Mouse (Mus musculus) hindbrain, embryonic 16.5 days (tissue): ENCODE results near the gene Csf3r. TPM values are rescaled to one million over a fixed set of nuclear protein-coding genes. Genes with fewer than 3 reads are reported as not detected.

Source experiments
- ATAC-seq: fragments of 200-750 bp; cut with Nextera tagmentation; 2 replicates; pipeline ENCODE4 v1.8.0; 2017; ENCODE audit warnings: moderate TSS enrichment, moderate library complexity
- H3K27ac ChIP-seq: fragments of 300-500 bp; sonication (generic); 2 replicates; pipeline ENCODE4 v1.5.1; 2014; ENCODE audit warnings: low read depth, mild to moderate bottlenecking, control low read depth, low read length, moderate library complexity
- H3K27me3 ChIP-seq: fragments of 300-500 bp; sonication (generic); replicated peaks from 2 replicates; pipeline ENCODE4 v1.6.1; 2014; ENCODE audit warnings: low read length; ENCODE audit not compliant: control insufficient read depth, insufficient read depth
- H3K36me3 ChIP-seq: fragments of 300-500 bp; sonication (generic); 2 replicates; pipeline ENCODE4 v1.6.1; 2014; ENCODE audit warnings: mild to moderate bottlenecking, low read length, moderate library complexity, mixed read lengths; ENCODE audit not compliant: control insufficient read depth, insufficient read depth
- H3K4me1 ChIP-seq: fragments of 300-500 bp; sonication (generic); 2 replicates; pipeline ENCODE4 v1.6.1; 2014; ENCODE audit warnings: low read depth, low read length; ENCODE audit not compliant: control insufficient read depth, insufficient read depth
- H3K4me2 ChIP-seq: fragments of 300-500 bp; sonication (generic); 2 replicates; pipeline ENCODE4 v1.6.1; 2014; ENCODE audit warnings: mild to moderate bottlenecking, low read length, control low read depth, moderate library complexity
- H3K4me3 ChIP-seq: fragments of 300-500 bp; sonication (generic); 2 replicates; pipeline ENCODE4 v1.5.1; 2014; ENCODE audit warnings: mild to moderate bottlenecking, low read length, control low read depth, moderate library complexity
- H3K9ac ChIP-seq: fragments of 300-500 bp; sonication (generic); 2 replicates; pipeline ENCODE4 v1.6.1; 2014; ENCODE audit warnings: low read depth, mild to moderate bottlenecking, control low read depth, low read length, moderate library complexity
- H3K9me3 ChIP-seq: fragments of 300-500 bp; sonication (generic); 2 replicates; pipeline ENCODE4 v1.6.1; 2014; ENCODE audit warnings: mild to moderate bottlenecking, low read length, moderate library complexity; ENCODE audit not compliant: control insufficient read depth
- WGBS: fragments of 180-500 bp; shearing (Covaris S2); extraction: QIAGEN DNeasy Blood & Tissue Kit; methylation state at CpG from one replicate; pipeline ENCODE4 v1.1.7; 2014; 5-methylcytosine and 5-hydroxymethylcytosine counted together
- polyA plus RNA-seq: library from polyadenylated mRNA; unstranded; fragments of >200 nt; fragmentation: Nextera tagmentation; extraction: Ambion mirVana; gene quantifications from 2 replicates; pipeline ENCODE4 v1.2.1, GENCODE M21; 2015

The Csf3r gene
- polyA plus RNA-seq, 1 experiment from 2014 or later, result 0.68 TPM

DNA sequence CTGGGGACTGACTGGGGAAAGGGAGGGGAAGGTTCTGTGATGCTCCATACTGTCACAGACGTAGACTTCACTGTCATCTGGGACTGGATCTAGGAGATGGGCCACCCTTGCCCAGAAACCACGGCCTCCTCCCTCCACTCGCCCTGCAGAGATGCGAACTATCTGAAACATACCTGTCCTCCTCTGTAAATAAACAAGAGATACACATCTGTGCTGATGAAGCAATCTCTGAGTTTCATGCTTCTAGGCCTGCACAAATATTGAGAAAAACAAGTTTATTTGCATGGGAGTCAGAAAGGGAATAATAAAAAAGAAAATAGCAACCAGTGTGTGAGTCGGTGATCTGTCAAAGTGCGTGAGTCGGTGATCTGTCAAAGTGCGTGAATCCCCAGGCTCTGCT, 67.5 kb downstream of the Csf3r start:
- ATAC-seq, result no peak
- H3K27ac ChIP-seq, result no peak overlapping the region
- H3K9me3 ChIP-seq, result no peaks in the 10 kb centered on the region
- no peaks in the 10 kb centered on the region for H3K36me3 ChIP-seq
- 81% methylated on average over 8 of the region's 8 CpGs for WGBS
- H3K9ac ChIP-seq, result no peak overlapping the region
- no peak overlapping the region for H3K4me2 ChIP-seq
- no peaks in the 10 kb centered on the region; the same call in 1 of the 2 replicates for H3K4me1 ChIP-seq
- no peaks in the 10 kb centered on the region for H3K27me3 ChIP-seq
- H3K4me3 ChIP-seq, result no peak overlapping the region

Other genes starting within 250 kb of the Csf3r start
- gene Mrps15, start 22.4 kb downstream of the Csf3r start, polyA plus RNA-seq, result 134 and 138 TPM in 2 replicates
- 42.5 and 42.9 TPM in 2 replicates for gene Oscp1, start 34.0 kb downstream of the Csf3r start, polyA plus RNA-seq
- 51.3 and 55.8 TPM in 2 replicates for gene Lsm10, start 72.1 kb downstream of the Csf3r start, polyA plus RNA-seq
- gene Stk40, start 79.4 kb downstream of the Csf3r start, polyA plus RNA-seq, result 29.5 and 34.3 TPM in 2 replicates
- 11.8 and 13.7 TPM in 2 replicates for gene Eva1b, start 123.2 kb downstream of the Csf3r start, polyA plus RNA-seq
- 1.3 and 1.5 TPM in 2 replicates for gene Sh3d21, start 138.9 kb downstream of the Csf3r start, polyA plus RNA-seq
- 107 and 120 TPM in 2 replicates for gene Thrap3, start 178.2 kb downstream of the Csf3r start, polyA plus RNA-seq
- gene Map7d1, start 231.8 kb downstream of the Csf3r start, polyA plus RNA-seq, result 59.8 and 71.7 TPM in 2 replicates
- 179 and 199 TPM in 2 replicates for gene Trappc3, start 237.8 kb downstream of the Csf3r start, polyA plus RNA-seq